Mouse (Mus musculus) adrenal gland, adult (tissue): ENCODE data around the gene Dnal1.

Source experiments
- DNase-seq, 2 experiments: peaks; one replicate each; pipeline ENCODE4 v3.0.0; 2022 to 2023; ENCODE audit warnings: low spot score in 1 of 2; ENCODE audit not compliant: inconsistent age in 2 of 2

The Dnal1 gene

GRCm38 (mm10) chr12:84161116-84161515, 47.0 kb downstream of the Dnal1 start:
- DNase-seq = peak in 1 of 2 experiments; percentile 21

DNA sequence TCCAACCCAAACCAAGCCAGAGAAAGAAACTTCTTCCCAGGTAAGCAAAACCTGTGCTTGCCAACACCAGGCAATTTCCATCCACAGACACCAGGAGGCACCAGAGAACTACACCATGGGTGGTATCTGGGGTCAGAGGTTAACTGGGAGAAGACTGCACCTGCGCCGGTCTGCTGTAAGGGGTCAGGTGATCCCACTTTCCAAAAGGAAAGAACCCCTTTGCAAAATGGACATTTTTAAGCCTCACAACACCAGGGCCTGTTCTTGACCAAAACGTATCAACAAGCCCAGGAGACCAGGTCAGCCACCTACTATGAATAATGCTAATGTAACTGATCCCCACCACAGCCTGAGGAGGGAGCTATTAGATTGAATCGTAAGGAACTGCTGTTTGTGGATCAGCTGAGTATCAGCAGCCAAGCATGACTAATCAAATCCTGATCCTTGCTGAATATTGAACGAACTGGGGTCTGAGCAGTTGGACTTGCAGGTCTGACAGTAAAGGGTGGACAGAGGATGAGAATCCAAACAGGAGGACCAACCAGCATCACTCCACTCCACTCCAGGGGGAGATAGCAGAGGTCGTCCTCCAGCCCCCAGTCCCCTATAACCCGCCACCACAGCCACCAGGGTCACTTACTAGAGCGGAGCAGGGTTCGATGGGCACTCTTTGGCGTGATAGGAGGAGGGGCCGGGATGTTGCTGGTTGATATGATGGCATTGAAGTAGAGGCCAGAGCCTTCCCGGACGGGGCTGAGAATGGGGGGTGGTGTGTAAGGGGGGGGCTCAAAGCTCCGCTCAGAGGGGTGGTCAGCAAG, 47.7 kb downstream of the Dnal1 start:
- DNase-seq = peak; percentile 25 to 71

DNA sequence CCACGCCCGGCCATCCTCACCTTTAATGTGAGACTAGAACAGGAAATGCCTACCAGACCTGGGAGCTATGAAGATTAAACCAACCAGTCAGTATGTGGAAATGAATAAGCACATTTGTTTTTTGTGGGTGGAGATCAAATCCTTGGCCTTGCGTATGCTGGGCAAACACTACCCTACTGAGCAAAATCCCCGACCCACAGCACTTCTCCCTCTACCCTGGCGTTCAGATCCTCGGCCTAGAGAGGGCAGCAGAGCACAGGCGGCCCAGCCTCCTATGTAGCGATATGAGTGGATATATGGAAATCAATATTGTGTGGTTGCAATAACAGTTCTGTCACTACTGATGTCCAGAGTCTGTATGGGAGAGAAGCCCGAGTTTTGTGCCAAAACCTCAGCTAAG, 49.0 kb downstream of the Dnal1 start:
- peak; percentile 42 to 73 for DNase-seq

- DNase-seq = no peak
Observed at GRCm38 (mm10) chr12:84163586-84164110, 49.5 kb downstream of the Dnal1 start.

- no peak for DNase-seq
Observed at GRCm38 (mm10) chr12:84165631-84166373, 51.6 kb downstream of the Dnal1 start.

GRCm38 (mm10) chr12:84170610-84171009, 56.4 kb downstream of the Dnal1 start:
- DNase-seq = no peak

- DNase-seq = no peak
Observed at GRCm38 (mm10) chr12:84172216-84172615, 58.0 kb downstream of the Dnal1 start.

- DNase-seq = peak in 1 of 2 experiments; percentile 28
Observed at GRCm38 (mm10) chr12:84172862-84173261, 58.7 kb downstream of the Dnal1 start.

GRCm38 (mm10) chr12:84173309-84173915, 59.2 kb downstream of the Dnal1 start:
- no peak for DNase-seq

GRCm38 (mm10) chr12:84174190-84174811, 60.1 kb downstream of the Dnal1 start:
- peak; percentile 80 to 89 for DNase-seq

GRCm38 (mm10) chr12:84174871-84175270, 60.7 kb downstream of the Dnal1 start:
- peak in 1 of 2 experiments; percentile 91 for DNase-seq

DNA sequence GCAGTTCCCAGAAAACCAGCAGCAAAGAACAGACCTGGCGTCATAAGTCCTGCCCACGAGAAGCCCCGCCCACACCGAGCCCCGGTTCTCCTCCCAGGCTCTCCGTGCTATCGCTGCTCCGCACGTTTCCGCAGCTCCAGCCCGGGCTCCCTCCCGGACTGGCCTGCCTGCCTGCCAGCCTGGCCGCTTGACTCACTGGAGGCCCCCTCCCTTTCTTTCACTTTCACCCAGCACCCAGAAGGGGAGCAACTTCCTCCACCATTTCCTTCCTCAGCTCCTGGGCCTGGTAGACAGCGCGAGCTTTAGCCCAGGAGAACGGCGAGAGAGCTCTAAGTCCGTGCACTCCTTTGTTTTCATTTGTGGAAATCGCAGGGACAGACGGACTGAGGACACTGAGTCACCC, 61.5 kb downstream of the Dnal1 start:
- DNase-seq = peak; percentile 94 to 97

- peak; percentile 61 to 74 for DNase-seq
Observed at GRCm38 (mm10) chr12:84176126-84176769, 62.1 kb downstream of the Dnal1 start.

DNA sequence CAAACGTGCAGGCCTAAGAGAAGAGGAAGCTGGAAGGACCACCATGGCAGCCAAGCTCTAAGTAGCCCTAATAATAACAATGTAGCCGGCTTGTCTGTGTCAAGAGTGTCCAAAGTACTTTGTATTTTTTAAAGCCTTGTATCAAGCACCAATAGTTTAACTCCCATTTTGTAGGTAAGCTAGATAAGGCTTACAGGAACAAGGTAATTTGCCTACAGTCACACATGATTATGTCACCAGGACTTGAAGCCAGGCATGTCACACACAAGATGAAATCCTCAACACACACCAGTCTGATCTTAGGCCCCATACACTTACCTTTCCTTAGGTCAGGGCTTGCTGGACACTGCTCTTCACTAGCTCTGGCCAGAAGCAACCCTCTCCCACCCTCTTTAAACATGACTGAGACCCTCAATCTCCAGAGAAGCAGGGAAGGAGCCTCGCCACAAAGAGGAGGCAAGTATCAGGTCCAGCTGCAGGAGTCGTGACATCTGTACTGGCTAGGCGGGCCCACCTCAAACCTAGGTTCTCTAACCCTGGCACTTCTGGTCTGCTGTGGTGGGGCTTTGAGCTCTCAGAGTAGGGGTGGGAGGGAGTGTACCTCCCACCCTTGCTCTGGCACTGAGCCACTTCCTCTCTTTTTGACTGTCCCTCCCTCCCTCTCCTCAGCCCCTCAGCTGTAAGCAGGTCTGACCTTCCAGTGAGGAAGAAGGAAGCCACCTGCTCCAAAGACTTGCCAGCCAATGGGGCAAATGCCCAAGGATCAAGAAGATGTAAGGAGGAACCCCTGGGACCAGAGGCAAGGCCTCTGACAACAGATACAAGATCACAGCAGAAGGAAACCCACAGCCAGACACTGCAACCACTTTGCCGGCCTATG, 63.0 kb downstream of the Dnal1 start:
- no peak for DNase-seq

GRCm38 (mm10) chr12:84178052-84178451, 63.9 kb downstream of the Dnal1 start:
- peak; percentile 68 to 84 for DNase-seq

GRCm38 (mm10) chr12:84178652-84179445, 64.7 kb downstream of the Dnal1 start:
- peak; percentile 70 to 87 for DNase-seq

DNA sequence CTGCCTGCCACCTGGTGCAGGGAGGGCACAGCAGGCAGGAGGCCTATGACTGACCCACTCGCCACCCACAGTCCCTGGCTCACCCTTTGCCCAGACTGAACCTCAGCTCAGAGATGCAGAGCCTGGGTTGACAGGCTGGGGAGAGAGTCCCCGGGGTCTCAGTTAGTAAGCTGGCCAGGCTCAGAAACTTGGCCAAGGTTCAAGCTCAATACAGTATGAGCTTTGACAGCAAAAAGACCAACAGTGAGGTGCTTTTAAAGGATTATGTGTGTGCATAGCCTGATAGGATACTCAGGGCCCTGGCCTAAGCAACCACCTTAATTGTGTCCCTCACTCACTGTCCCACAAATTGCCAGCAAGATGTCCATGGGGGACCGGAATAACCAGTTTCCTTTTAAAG, 65.9 kb downstream of the Dnal1 start:
- DNase-seq = peak in 1 of 2 experiments; percentile 64

DNA sequence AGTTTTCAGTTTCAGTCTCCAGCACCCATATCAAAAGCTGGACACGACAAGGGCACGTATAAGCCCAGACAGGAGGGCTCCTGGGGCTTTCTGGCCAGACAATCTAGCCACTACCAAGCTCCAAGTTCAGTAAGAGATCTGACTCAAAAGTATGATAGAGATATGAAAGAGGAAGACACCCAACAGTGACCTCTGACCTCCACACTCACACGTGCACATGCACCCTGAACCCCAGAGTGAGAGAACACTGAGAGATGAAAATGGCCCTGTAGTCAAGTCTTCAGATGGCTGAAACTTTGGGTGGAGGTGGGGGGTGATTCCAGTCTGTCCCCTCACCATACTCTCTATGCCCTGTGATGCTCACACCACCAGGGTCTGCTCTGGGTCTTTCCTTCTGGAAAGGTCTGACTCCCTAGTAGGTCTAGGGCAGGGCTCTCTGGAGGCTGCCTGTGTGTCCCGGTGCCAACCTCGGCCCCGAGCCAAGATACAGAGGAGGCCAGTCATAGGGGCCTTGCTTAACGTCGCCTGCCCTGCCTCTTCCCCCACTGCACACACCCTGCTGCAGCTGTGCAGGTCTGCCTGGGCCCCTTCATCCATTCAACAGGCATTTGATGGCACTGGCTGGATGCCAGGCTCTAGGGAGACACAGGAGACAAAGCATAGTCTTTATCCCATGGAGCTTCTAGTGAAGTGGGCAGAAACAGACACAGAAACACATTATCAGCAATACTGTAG, 66.7 kb downstream of the Dnal1 start:
- peak; percentile 92 to 96 for DNase-seq
